Mouse (Mus musculus) thymus, adult 2 months (tissue): Measurements from ENCODE around the gene Gpld1.

Experiments
- CTCF ChIP-seq: fragments of 200-500 bp; IDR thresholded peaks from 2 replicates; pipeline ENCODE4 v1.5.1; 2012; ENCODE audit warnings: mild to moderate bottlenecking, control low read depth, low read length, moderate library complexity, borderline replicate concordance; ENCODE audit not compliant: control insufficient read depth, poor library complexity, insufficient read depth; ENCODE audit errors: extremely low read depth
- POLR2A ChIP-seq: fragments of 200-500 bp; IDR thresholded peaks from 2 replicates; pipeline ENCODE4 v1.6.1; 2012; ENCODE audit warnings: mild to moderate bottlenecking, low read length, control low read depth, moderate library complexity; ENCODE audit not compliant: control insufficient read depth, poor library complexity, insufficient read depth; ENCODE audit errors: extremely low read depth

DNA sequence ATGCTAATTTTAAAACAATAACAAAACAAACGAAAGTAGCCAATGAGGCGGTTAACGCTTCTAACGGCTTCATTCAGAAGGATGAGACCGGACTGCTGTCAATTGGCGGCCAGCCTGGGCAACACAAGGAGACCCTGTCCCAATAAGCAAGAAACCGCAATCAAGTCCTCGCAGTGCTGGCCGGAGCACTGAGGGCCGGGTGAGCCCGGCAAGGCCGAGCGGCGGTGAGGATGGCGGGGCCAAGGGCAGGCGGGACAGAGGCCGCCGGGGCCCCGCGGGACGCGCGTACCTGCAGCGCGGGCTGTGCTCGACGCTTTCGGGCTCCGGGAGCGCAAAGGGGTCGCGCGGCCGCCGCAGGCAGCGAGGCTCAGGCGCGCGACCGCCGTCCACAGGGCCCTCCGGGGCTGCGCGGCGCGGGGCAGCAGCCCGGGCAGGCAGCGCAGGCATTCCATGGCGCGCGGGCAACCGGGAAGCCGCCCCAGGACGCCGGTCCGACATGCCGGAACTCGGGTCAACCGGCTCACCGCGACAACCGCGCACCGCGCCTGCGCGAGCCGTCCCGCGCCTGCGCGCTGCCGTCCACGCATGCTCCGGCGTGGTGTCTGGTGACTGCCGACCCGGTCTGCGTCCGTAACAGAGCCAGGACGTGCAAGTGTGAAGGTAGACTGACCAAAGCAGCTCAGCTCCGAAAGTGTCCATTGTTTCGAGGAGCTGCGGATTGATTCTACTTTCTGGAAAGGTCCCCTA lies 77.0 kb downstream of the Gpld1 start, which contains the start of gene Mrs2:
- TF ChIP-seq CTCF (0 out of 2 replicates have a peak, but pooled peaks have one; percentile 40), POLR2A (peak; percentile 81)
